Mouse (Mus musculus) kidney, embryonic 15.5 days (tissue): ENCODE data around the gene Stk32c. TPM values are rescaled to one million over a fixed set of nuclear protein-coding genes. Genes with fewer than 3 reads are reported as not detected.
A peak's percentile ranks its signal among the peaks of the same experiment; 100 is the strongest.

Experiments
- ATAC-seq: fragments of 200-750 bp; cut with Nextera tagmentation; replicated peaks from 2 replicates; pipeline ENCODE4 v1.8.0; 2017; ENCODE audit warnings: moderate TSS enrichment; ENCODE audit not compliant: low FRiP score
- H3K27ac ChIP-seq: fragments of 300-500 bp; sonication (generic); 2 replicates; pipeline ENCODE4 v1.5.1; 2015; ENCODE audit warnings: mild to moderate bottlenecking, inconsistent platforms
- H3K27me3 ChIP-seq: fragments of 300-500 bp; sonication (generic); 2 replicates; pipeline ENCODE4 v1.6.1; 2015; ENCODE audit warnings: inconsistent platforms
- H3K36me3 ChIP-seq: fragments of 300-500 bp; sonication (generic); 2 replicates; pipeline ENCODE4 v1.6.1; 2015; ENCODE audit warnings: inconsistent platforms
- H3K4me1 ChIP-seq: fragments of 300-500 bp; sonication (generic); 2 replicates; pipeline ENCODE4 v1.6.1; 2015; ENCODE audit warnings: inconsistent platforms
- H3K4me2 ChIP-seq: fragments of 300-500 bp; sonication (generic); 2 replicates; pipeline ENCODE4 v1.6.1; 2015; ENCODE audit warnings: moderate library complexity, mild to moderate bottlenecking, inconsistent platforms
- H3K4me3 ChIP-seq: fragments of 300-500 bp; sonication (generic); replicated peaks from 2 replicates; pipeline ENCODE4 v1.5.1; 2015; ENCODE audit warnings: mild to moderate bottlenecking, inconsistent platforms
- H3K9ac ChIP-seq: fragments of 300-500 bp; sonication (generic); 2 replicates; pipeline ENCODE4 v1.6.1; 2015; ENCODE audit warnings: mild to moderate bottlenecking, inconsistent platforms
- H3K9me3 ChIP-seq: fragments of 300-500 bp; sonication (generic); replicated peaks from 2 replicates; pipeline ENCODE4 v1.6.1; 2016; ENCODE audit warnings: inconsistent platforms
- WGBS: fragments of 180-500 bp; shearing (Covaris S2); methylation state at CpG from one replicate; pipeline ENCODE4 v1.1.7; 2015; ENCODE audit warnings: mixed read lengths; 5-methylcytosine and 5-hydroxymethylcytosine counted together
- polyA plus RNA-seq: library from polyadenylated mRNA; unstranded; fragments of >200 nt; fragmentation: Nextera tagmentation; extraction: Ambion mirVana; gene quantifications from 2 replicates; pipeline ENCODE4 v1.2.1, GENCODE M21; 2015

The Stk32c gene
- polyA plus RNA-seq, 1 experiment from 2014 or later, result 0.16 TPM

DNA sequence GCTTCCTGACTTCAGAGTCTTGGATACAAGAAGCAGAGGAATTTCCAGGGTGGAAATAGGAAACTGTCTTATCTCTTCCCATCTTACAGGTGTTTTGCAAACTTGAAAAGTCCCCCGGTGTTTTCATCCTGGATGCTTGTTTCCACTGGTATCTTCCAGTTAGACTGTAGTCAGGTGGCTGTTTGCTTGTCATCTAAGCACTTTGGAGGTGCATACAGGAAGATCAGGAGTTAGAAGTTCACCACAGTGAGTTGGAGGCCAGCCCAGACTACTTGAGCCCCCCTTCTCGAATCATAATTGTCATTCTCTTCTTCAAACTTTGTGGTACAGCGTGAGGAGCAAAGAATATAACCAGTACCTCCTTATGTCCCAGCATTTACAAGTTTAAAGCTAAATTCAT, 1.1 kb upstream of the Stk32c start:
- no peak for ATAC-seq
- no peaks in the 10 kb centered on the region for H3K9me3 ChIP-seq
- no peak overlapping the region for H3K4me2 ChIP-seq
- H3K4me3 ChIP-seq, result no peak overlapping the region
- no peak overlapping the region for H3K9ac ChIP-seq
- 76% methylated on average over 3 of the region's 3 CpGs for WGBS
- no peaks in the 10 kb centered on the region for H3K27me3 ChIP-seq
- H3K4me1 ChIP-seq, result peaks cover 27% of the 10 kb centered on the region
- H3K27ac ChIP-seq, result no peak overlapping the region
- H3K36me3 ChIP-seq, result no peaks in the 10 kb centered on the region

- Histone ChIP-seq H3K9ac (peak overlapping the region; percentile 42; the same call in 1 of the 2 replicates), H3K4me2 (peak overlapping the region; percentile 74)
Observed at GRCm38 (mm10) chr7:139213751-139214150, 644 bp upstream of the Stk32c start.

GRCm38 (mm10) chr7:139211761-139212160, 1.3 kb downstream of the Stk32c start:
- Histone ChIP-seq H3K27ac (no peak overlapping the region), H3K27me3 (0 out of 2 replicates have a peak, but pooled peaks cover 5% of the 10 kb centered on the region), H3K4me1 (peaks cover 27% of the 10 kb centered on the region), H3K4me2 (no peak overlapping the region), H3K4me3 (no peak overlapping the region), H3K9me3 (no peaks in the 10 kb centered on the region), H3K9ac (no peak overlapping the region), H3K36me3 (no peaks in the 10 kb centered on the region)
- ATAC-seq, result no peak
- 81% methylated on average over 6 of the region's 6 CpGs for WGBS

More at GRCm38 (mm10) chr7:139213751-139214150, 644 bp upstream of the Stk32c start:
- peaks cover 25% of the 10 kb centered on the region for H3K4me1 ChIP-seq
- H3K4me3 ChIP-seq, result peak overlapping the region; percentile 67
- no peaks in the 10 kb centered on the region for H3K27me3 ChIP-seq
- H3K9me3 ChIP-seq, result no peaks in the 10 kb centered on the region
- H3K36me3 ChIP-seq, result no peaks in the 10 kb centered on the region
- ATAC-seq, result 0 out of 2 replicates have a peak, but pooled peaks have one; percentile 4
- WGBS, result 64% methylated on average over 3 of the region's 3 CpGs
- peak overlapping the region; percentile 61; the same call in 1 of the 2 replicates for H3K27ac ChIP-seq

DNA sequence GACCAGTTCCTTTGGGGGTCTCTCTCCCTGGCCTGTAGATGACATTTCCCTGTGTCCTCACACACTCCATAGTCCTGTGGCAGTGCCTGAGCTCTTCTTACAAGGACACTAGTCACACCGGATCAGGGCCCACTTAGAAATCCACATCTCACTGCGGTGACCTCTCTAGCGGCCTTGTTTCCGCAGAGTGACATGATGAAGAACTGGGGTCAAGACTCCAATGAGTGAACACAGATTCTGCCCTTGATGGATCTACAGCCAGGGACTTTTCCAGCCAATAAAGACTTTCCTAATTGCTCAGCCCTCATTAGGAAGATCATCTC, 4.4 kb downstream of the Stk32c start:
- ATAC-seq, result no peak
- Histone ChIP-seq H3K9ac (no peak overlapping the region), H3K36me3 (no peaks in the 10 kb centered on the region), H3K4me2 (no peak overlapping the region), H3K9me3 (no peaks in the 10 kb centered on the region), H3K4me1 (peaks cover 24% of the 10 kb centered on the region), H3K27ac (no peak overlapping the region), H3K4me3 (no peak overlapping the region), H3K27me3 (peaks cover 13% of the 10 kb centered on the region; the same call in 1 of the 2 replicates)
- 36% methylated on average over 4 of the region's 4 CpGs for WGBS

DNA sequence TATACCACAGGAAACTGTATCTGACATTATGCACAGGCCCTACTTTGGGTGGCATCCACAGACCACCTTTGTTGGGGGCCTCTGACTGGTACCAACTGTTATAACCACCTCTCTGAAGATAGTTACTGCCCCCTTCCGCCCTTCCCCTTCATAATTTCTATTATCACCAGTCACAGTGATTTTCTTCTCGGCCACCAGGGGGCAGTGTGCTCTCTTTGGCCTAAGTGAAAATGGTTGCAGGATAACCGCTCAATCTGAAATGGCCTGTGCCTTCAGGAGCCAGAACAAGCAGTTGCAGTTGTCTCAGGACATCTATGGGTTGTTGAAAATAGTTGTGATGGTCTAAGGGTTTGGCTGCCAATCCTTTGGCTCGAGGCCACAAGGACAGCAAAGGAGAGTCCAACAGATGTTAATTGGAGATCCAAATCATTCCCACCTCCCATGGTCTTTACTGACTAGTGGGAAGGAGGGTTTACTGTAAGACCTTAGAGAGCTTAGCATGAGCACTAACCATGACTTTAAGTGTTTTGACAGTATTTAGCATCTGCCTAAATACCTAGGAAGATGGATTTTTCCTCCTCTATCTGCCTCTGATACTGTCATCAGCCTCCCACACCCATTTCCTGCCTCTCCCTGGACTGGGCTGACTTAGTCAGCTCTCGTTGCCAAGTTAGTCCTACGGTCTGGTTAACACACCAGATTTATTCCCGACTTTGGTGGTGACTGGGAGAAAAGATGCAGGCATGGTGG, 4.9 kb downstream of the Stk32c start:
- Histone ChIP-seq H3K9me3 (no peaks in the 10 kb centered on the region), H3K4me1 (peaks cover 19% of the 10 kb centered on the region), H3K27ac (no peak overlapping the region), H3K9ac (no peak overlapping the region), H3K4me2 (no peak overlapping the region), H3K36me3 (no peaks in the 10 kb centered on the region), H3K4me3 (no peak overlapping the region), H3K27me3 (peaks cover 13% of the 10 kb centered on the region; the same call in 1 of the 2 replicates)
- 11% methylated on average over 7 of the region's 7 CpGs for WGBS
- ATAC-seq, result no peak

GRCm38 (mm10) chr7:139201209-139201608, 11.9 kb downstream of the Stk32c start:
- H3K27ac ChIP-seq, result no peak overlapping the region
- no peaks in the 10 kb centered on the region for H3K4me1 ChIP-seq
- no peaks in the 10 kb centered on the region for H3K36me3 ChIP-seq
- H3K4me2 ChIP-seq, result no peak overlapping the region
- ATAC-seq, result no peak
- no peak overlapping the region for H3K9ac ChIP-seq
- H3K27me3 ChIP-seq, result peaks cover 45% of the 10 kb centered on the region
- no peak overlapping the region for H3K4me3 ChIP-seq
- 57% methylated on average over 6 of the region's 6 CpGs for WGBS
- H3K9me3 ChIP-seq, result no peaks in the 10 kb centered on the region

DNA sequence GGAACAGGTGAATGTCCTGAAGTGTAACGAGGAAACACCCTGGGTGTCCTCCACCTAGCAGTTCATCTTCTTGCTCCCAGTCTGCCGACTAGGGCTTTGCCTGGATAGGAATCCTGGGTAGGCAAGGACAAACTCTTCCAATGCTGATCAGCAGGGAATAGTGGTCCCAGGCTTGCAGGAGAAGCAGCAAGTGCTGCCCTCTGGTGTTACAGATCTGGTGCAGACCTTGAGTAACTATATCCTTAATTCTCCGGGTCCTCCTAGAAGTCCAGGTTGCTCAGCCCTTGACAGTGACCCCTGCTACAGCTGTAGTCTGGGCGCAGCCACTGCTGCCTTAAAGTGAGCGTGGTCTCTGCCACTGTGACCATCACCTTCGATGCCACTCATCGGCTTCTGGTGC, 13.0 kb downstream of the Stk32c start:
- WGBS, result 23% methylated on average over 7 of the region's 7 CpGs
- no peak for ATAC-seq
- Histone ChIP-seq H3K36me3 (no peaks in the 10 kb centered on the region), H3K27me3 (peaks cover 42% of the 10 kb centered on the region), H3K4me1 (no peaks in the 10 kb centered on the region), H3K9me3 (no peaks in the 10 kb centered on the region), H3K4me3 (no peak overlapping the region), H3K27ac (no peak overlapping the region), H3K9ac (no peak overlapping the region), H3K4me2 (no peak overlapping the region)

- Histone ChIP-seq H3K27ac (no peak overlapping the region), H3K4me1 (no peaks in the 10 kb centered on the region), H3K36me3 (no peaks in the 10 kb centered on the region), H3K4me2 (no peak overlapping the region), H3K27me3 (peaks cover 29% of the 10 kb centered on the region), H3K9ac (no peak overlapping the region), H3K4me3 (no peak overlapping the region), H3K9me3 (no peaks in the 10 kb centered on the region)
- 90% methylated on average over 4 of the region's 4 CpGs for WGBS
- ATAC-seq, result no peak
Observed at GRCm38 (mm10) chr7:139197022-139197421, 16.1 kb downstream of the Stk32c start.

DNA sequence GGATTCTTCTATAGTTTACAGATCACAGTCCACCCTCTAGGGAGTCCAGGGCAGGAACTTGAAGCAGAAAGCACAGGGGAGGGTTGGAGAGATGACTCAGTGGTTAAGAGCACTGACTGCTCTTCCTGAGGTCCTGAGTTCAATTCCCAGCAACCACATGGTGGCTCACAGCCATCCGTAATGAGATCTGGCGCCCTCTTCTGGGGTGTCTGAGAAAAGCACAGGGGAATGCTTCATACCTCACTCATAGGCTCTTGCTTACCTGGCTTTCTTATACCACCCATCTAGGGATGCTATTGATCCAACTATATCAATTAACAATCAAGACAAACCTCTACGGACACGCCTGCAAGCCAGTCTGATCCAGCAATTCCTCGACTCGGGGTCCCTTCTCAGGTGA, 21.5 kb downstream of the Stk32c start:
- no peak overlapping the region for H3K4me2 ChIP-seq
- no peak overlapping the region for H3K27ac ChIP-seq
- no peaks in the 10 kb centered on the region for H3K36me3 ChIP-seq
- peaks cover 13% of the 10 kb centered on the region for H3K4me1 ChIP-seq
- no peak overlapping the region for H3K9ac ChIP-seq
- H3K4me3 ChIP-seq, result no peak overlapping the region
- no peak for ATAC-seq
- H3K9me3 ChIP-seq, result no peaks in the 10 kb centered on the region
- peaks cover 34% of the 10 kb centered on the region for H3K27me3 ChIP-seq
- WGBS, result 72% methylated on average over 6 of the region's 6 CpGs

GRCm38 (mm10) chr7:139190616-139191015, 22.5 kb downstream of the Stk32c start:
- ATAC-seq, result no peak

GRCm38 (mm10) chr7:139188634-139189207, 24.4 kb downstream of the Stk32c start:
- H3K9ac ChIP-seq, result peak overlapping the region; percentile 61
- peak; percentile 85 for ATAC-seq
- no peaks in the 10 kb centered on the region for H3K36me3 ChIP-seq
- H3K4me1 ChIP-seq, result peaks cover 19% of the 10 kb centered on the region
- H3K27ac ChIP-seq, result 0 out of 2 replicates have a peak overlapping the region, but pooled peaks have one; percentile 6
- H3K4me3 ChIP-seq, result peak overlapping the region; percentile 71
- peak overlapping the region; percentile 99 for H3K4me2 ChIP-seq
- H3K27me3 ChIP-seq, result peaks cover 53% of the 10 kb centered on the region
- no peaks in the 10 kb centered on the region for H3K9me3 ChIP-seq
- WGBS, result 1% methylated on average over 23 of the region's 23 CpGs

More at GRCm38 (mm10) chr7:139190616-139191015, 22.5 kb downstream of the Stk32c start:
- Histone ChIP-seq H3K27me3 (peaks cover 43% of the 10 kb centered on the region), H3K4me1 (peaks cover 19% of the 10 kb centered on the region), H3K27ac (no peak overlapping the region), H3K4me2 (no peak overlapping the region), H3K4me3 (no peak overlapping the region), H3K9ac (no peak overlapping the region), H3K9me3 (no peaks in the 10 kb centered on the region), H3K36me3 (no peaks in the 10 kb centered on the region)
- WGBS, result 85% methylated on average over 4 of the region's 4 CpGs

DNA sequence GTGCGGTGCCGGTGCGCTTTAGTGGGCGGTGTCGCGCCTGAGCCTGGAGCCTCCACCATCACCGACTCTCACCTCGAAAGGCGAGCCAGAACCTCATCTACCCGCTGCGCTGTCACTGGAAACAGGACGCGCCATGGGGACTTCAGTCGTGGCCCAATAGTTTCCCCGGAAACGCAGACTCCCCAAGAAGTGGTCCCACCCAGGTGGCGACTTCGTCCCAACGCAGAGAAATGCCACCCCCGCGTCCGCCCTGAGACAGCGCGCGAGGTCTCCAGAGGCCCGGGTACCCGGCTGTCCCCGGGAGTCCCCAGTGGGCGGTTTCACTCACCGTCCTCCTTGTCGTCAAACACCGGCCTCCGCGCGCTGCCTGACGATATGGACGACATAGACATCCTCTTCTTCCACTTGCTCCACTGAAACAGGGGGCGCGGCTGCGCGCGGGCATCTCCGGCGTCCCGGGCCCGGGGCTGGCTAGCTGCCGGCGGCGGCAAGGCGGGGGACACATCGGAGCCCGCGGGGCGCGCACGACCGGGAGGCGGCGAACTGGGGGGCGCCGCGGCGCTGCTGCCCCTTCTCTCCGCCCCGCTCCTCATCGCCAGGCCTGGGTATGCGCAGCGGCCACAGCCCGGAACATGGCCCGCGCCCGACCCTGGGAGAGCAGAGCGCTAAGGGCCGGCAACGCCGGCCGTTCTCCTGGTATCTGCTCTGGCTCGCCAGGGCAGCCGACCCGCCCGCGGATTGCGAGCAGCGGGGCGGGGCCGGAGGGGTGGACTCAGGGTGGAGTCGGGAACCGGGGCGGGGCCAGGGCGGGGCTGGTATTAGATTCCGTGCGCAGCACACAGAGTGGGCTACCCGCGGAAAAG, 25.1 kb downstream of the Stk32c start:
- Histone ChIP-seq H3K27me3 (peaks cover 53% of the 10 kb centered on the region), H3K9me3 (no peaks in the 10 kb centered on the region), H3K4me1 (peaks cover 19% of the 10 kb centered on the region), H3K4me3 (peak overlapping the region; percentile 71), H3K4me2 (peak overlapping the region; percentile 99), H3K27ac (0 out of 2 replicates have a peak overlapping the region, but pooled peaks have one; percentile 6), H3K9ac (peak overlapping the region; percentile 61), H3K36me3 (no peaks in the 10 kb centered on the region)
- WGBS, result under 1% methylated on average over 88 of the region's 94 CpGs
- ATAC-seq, result peak; percentile 97
